Mouse (Mus musculus): ENCODE measurements around the gene Ssbp4. TPM values are rescaled to one million over a fixed set of nuclear protein-coding genes. Genes with fewer than 3 reads are reported as not detected.

Gene Ssbp4
- total RNA-seq, 2 experiments from 2014 or later: 9.2 to 14.4 TPM

GRCm38 (mm10) chr8:70601271-70601649 lies 7.4 kb downstream of the Ssbp4 start:
- no peak for TF ChIP-seq CTCF (IDR thresholded peaks at IDR 0.05)
- intact Hi-C loops (cut with DNase I): no loop called here
- Histone ChIP-seq H3K4me3 (peak overlapping the region; percentile 21), H3K27ac (peak overlapping the region; percentile 66)
- peak; percentile 75 for DNase-seq

GRCm38 (mm10) chr8:70600473-70601270 lies 8.0 kb downstream of the Ssbp4 start:
- Histone ChIP-seq H3K27ac (peak overlapping the region; percentile 66), H3K4me3 (peak overlapping the region; percentile 21)
- DNase-seq: no peak
- intact Hi-C loops (cut with DNase I): no loop called here
- no peak for TF ChIP-seq CTCF (IDR thresholded peaks at IDR 0.05)

GRCm38 (mm10) chr8:70599507-70600290 lies 9.0 kb downstream of the Ssbp4 start:
- no peak for TF ChIP-seq CTCF (IDR thresholded peaks at IDR 0.05)
- intact Hi-C loops (cut with DNase I): no loop called here
- no peak for DNase-seq
- no peak overlapping the region for H3K27ac ChIP-seq
- H3K4me3 ChIP-seq: no peak overlapping the region

GRCm38 (mm10) chr8:70598722-70599121 lies 9.9 kb downstream of the Ssbp4 start:
- TF ChIP-seq CTCF (IDR thresholded peaks at IDR 0.05): no peak
- intact Hi-C loops (cut with DNase I): no loop called here
- Histone ChIP-seq H3K27ac (no peak overlapping the region), H3K4me3 (peak overlapping the region; percentile 56)
- no peak for DNase-seq

GRCm38 (mm10) chr8:70598283-70598682 lies 10.4 kb downstream of the Ssbp4 start:
- no peak overlapping the region for H3K27ac ChIP-seq

GRCm38 (mm10) chr8:70597417-70598272 lies 11.0 kb downstream of the Ssbp4 start:
- intact Hi-C loops (cut with DNase I): no loop called here
- no peak for DNase-seq
- H3K4me3 ChIP-seq: peak overlapping the region; percentile 56
- TF ChIP-seq CTCF (IDR thresholded peaks at IDR 0.05): no peak
- no peak overlapping the region for H3K27ac ChIP-seq

More at GRCm38 (mm10) chr8:70598283-70598682, 10.4 kb downstream of the Ssbp4 start:
- intact Hi-C loops (cut with DNase I): no loop called here
- peak; percentile 88 for DNase-seq
- H3K4me3 ChIP-seq: peak overlapping the region; percentile 56
- TF ChIP-seq CTCF (IDR thresholded peaks at IDR 0.05): peak; percentile 76

GRCm38 (mm10) chr8:70596775-70597416 lies 11.8 kb downstream of the Ssbp4 start:
- no peak for DNase-seq
- intact Hi-C loops (cut with DNase I): no loop called here
- Histone ChIP-seq H3K4me3 (no peak overlapping the region), H3K27ac (no peak overlapping the region)
- no peak for TF ChIP-seq CTCF (IDR thresholded peaks at IDR 0.05)

- Histone ChIP-seq H3K27ac (no peak overlapping the region), H3K4me3 (no peak overlapping the region)
- intact Hi-C loops (cut with DNase I): no loop called here
- peak; percentile 24 for DNase-seq
- TF ChIP-seq CTCF (IDR thresholded peaks at IDR 0.05): no peak
Observed at GRCm38 (mm10) chr8:70596216-70596615, 12.5 kb downstream of the Ssbp4 start.

- H3K4me3 ChIP-seq: no peak overlapping the region
Observed at GRCm38 (mm10) chr8:70595811-70596210, 12.9 kb downstream of the Ssbp4 start.

GRCm38 (mm10) chr8:70594621-70595564 lies 13.8 kb downstream of the Ssbp4 start:
- TF ChIP-seq CTCF (IDR thresholded peaks at IDR 0.05): no peak
- intact Hi-C loops (cut with DNase I): no loop called here
- Histone ChIP-seq H3K4me3 (peak overlapping the region; percentile 77), H3K27ac (peak overlapping the region; percentile 79)
- peak; percentile 44 for DNase-seq

More at GRCm38 (mm10) chr8:70595811-70596210, 12.9 kb downstream of the Ssbp4 start:
- no peak overlapping the region for H3K27ac ChIP-seq
- TF ChIP-seq CTCF (IDR thresholded peaks at IDR 0.05): no peak
- intact Hi-C loops (cut with DNase I): no loop called here
- peak; percentile 14 for DNase-seq

Data from gastrocnemius, adult 2 months (tissue).